Mouse (Mus musculus) adipocyte (in vitro differentiated cells): ENCODE results near the gene Nol4l.

Source experiments
- DNase-seq: peaks from one replicate; pipeline ENCODE4 v3.0.0-alpha.2; 2016; ENCODE audit warnings: low spot score

Gene Nol4l

DNA sequence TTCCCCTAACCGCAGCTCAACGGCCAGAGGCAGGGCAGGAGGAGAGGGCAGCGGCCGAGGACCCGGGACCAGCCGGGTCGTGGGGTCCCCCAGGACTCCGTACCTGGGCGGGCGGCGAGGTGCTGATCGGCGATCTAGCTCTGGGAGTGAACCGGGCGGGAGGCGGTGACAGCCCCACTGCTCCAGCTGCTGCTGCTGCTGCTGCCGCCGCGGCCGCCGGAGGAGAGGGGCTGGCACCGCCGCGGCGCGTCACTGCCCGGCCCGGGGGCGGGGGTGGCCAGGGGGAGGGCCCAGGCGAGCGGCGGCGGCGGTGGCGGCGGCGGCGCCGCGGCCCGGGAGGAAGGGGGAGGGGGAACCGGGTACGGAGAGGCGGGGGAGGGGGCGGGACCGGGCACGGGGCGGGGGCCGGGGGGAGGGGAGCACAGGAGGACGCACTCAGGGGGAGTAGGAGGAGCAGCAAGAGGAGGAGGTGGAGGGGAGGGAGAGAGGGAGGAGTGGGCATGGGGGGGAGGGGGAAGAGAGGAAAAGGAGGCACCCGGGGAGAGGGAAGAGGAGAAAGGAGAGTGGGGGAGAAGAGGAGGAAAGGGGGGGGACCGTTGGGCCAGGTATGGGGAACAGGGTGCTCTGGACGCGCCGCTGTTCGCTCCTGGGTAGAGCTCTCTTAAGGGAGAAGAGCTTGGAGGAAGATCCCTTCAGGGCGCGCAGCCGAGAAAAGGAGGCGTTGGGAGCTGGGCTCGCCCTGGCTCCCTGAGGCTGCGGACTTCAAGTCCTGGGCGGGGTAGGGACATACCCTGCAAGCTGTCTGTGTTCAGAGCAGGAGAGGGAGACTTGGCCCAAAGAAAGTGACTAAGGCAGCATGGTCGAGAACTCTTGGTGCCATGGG is 85.3 kb downstream of the Nol4l start:
- peak; percentile 43 for DNase-seq

DNA sequence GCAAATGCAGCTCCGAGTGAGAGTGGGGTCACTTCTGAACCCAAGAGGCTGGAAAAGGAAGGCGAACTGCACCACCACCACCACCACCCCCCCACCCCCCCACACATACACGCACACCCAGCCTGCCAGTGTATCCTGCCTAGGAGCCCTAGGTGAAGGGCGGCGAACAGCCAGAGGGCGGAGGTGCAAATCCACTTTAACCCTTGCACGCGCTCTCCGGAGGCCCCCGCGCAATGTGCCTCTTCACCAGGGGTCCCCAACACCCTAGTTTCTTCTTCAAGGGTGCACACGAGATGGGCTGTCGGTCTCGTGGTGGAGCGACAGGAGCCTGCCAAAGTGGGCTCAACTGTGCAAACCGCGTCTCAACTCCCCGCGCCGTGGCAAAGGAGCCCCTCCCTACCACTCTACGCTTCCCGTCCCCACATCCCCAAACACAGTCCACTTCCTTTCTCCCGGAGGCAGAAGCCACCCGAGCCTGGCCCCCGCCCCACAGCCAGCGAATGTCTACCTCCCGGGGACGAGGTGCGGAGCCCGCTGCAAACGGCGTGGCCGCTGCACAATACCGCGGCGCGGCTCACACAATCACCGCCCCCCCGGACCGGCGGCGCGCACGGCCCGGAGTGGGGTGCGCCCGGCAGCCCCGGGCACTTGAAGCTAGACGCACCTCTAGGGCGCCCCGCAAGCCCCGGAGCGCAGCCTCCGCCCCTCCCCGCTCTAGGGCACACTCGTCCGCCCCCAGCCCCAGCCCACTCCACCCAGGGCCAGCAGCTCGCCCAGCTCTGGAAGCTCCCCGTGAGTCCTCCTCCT is 86.1 kb downstream of the Nol4l start:
- no peak for DNase-seq

DNA sequence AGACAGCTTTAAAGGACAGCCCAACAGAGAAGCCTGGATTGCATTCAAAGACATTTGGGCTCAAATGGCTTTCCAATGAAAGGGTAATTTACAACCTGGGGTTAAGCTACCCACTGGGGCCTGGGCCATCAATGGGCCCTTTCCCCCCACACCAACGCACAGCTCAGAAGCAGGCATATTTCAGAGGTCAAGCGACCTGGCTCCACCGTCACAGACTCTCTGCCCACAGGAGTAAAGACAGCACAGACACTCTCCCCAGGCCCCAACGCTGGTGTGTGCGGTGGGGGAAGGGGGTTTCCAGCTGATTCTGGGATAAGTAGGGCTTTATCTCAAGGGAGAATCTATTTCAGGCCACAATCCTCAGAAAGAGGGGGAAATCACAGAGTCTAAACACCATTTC is 87.1 kb downstream of the Nol4l start:
- no peak for DNase-seq

DNA sequence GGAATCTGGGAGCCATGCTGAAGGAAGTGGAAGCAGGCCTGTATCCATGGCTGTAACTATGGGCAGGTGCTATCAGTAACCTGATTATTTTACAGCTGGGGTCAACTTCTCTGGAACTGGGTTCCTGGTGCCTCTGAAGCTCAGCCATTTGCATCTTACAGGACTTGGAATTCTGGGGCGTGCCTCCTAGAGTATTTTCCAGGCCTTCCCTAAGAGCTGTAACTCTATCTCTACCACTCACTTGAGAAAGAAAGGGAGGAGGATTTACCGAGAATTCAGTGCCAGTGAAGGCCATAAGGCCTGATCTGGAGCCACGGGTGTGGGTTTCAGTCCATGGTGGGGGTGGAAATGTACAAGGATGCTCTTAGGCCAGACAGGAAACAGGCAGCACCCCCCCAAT is 88.5 kb downstream of the Nol4l start:
- no peak for DNase-seq

DNA sequence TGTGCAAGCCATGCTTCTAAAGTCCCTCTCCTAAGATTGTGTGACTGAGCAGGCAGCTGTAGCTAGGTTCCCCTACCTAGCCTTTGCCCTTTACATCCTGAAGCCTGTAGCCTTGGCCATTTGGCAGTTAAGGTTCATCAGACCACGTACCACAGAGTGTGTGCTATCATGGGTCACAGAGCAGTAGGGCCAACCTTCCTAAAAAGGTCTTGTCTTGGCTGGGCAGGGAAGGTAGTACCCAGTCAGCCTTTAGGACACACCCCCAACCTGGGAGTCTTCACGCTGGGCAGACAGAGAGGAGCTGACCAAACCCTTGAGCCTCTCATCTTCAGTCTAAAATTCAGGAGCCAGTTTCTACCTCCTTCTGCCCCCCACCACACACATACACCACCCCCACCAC is 89.0 kb downstream of the Nol4l start:
- DNase-seq: no peak

DNA sequence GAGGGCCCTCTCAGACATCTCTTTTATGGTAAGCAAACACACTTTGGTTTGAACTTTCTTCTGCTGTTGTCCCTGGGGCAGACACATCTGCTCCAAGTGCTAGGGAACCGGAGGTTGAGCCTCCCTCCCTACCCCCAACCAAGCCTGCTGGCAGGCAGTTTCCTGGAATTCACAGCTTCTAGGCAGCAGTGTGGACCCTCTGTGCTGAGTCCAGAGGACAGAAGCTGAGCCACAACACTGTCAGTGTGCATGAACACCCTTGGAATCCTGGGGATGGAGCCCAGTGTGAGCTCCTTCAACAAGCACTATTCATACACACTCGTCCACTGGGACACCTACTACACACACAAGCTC is 92.5 kb downstream of the Nol4l start:
- no peak for DNase-seq

DNA sequence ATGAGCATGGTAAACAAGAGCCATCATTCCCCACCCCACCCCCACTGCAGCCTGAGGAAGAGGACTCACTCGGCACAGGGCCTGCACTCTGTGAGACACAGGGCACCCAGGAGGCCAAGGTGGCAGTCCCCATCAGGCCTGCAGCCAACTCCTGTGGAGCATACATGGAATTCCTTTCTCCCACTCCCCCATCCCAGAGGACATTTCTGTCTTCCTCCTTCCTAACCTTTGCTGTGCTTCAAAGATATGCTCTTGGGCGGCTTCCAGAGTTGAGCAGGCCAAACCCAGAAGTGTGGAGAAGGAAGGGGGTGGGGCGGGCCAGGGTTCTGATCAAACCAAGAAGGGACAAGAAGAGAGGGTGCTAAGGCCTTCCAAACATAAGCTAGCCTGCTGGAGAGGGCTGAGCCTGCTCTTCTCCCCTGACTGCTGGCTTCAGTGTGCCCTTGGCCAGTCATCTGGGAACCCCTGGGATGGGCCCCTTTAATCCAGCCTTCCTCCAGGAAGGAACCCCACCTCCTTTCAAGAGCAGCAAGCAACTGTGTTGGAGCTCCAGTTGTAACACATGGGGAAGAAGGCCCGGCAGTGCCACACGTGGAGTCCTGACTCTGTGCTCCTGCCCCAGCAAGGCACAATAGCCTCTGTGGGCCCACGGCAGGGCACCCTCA is 93.0 kb downstream of the Nol4l start:
- DNase-seq: peak; percentile 40

DNA sequence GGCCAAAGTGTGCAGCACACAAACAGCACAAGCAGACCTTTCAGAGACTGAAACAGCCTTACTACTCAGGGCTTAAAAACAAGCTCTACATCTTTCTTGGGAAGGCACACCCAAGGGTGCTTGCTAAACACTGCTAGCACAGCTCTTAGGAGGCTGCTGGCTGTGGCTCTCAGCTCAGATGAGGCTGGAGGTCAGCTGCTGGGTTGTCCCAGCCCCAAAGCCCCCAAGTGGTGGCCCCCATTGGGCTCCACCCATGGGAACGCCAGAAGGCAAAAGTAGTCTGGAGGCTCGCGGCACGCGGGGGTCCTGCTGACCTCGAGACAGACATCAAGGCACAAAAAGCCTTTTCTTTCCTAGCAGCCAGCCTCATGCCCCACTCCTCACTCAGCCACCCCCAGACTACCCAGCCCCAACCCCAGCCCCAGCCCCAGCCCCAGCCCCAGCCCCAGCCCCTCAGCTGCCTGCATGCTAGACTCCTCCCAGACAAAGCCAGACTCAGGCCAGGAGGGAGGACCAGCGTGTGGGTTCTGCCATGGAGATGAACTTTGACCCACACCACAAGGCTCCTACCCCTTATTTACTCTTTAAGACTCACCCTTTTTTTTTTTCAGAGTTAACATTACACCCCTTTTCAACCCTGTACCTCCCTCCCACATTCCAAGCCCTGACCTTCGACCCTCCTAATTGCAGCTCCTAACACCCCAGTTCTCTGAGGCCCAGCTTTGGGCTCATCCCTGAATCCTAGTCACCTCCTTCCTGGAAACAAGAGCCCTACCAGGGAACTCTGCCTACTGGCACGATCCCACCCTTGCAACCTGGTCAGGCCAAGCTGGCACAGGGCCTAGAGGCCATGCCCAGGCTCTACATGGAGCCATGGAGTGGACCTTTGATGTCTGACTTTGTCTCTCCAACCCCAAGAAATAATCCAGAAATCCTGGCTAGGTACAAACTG is 94.6 kb downstream of the Nol4l start:
- DNase-seq: no peak

DNA sequence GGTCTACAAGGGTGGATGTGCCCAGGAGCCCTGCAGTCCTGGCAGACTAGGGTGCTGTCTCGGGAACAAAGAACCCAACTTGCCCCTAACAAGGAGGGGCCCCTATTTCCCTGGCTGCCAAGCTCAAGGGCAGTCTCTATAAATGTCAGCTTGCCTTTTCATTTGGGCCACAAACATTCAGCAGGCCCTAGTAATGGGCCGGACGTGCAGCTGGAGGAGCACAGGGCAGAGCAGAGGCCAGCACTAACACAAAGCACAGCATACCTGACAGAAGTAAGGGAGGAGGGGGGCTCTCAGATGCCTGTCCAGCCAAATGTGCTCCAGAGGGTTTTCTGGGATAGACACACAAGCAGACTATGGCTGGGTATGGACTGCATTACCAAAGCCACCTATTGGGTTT is 95.9 kb downstream of the Nol4l start:
- no peak for DNase-seq

DNA sequence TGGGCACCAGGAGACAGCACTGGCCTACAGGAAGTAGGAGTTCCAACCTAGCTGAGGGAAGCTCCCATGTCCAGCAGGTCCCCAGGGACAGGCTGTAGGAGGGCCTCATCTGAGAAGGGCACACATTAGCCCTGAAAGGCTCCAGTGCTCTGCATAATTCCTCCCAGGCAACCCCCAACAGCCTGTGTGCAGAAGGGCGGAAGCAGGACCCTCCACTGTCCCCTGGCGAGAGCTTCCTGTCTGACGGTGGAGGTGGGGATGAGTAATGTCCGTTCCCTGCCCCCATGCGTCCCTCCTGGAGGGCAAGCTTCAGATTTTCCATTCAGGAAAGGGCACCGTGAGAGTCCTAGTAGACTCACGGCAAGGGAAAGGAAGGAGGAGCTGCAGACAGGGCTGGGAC is 97.3 kb downstream of the Nol4l start:
- no peak for DNase-seq

DNA sequence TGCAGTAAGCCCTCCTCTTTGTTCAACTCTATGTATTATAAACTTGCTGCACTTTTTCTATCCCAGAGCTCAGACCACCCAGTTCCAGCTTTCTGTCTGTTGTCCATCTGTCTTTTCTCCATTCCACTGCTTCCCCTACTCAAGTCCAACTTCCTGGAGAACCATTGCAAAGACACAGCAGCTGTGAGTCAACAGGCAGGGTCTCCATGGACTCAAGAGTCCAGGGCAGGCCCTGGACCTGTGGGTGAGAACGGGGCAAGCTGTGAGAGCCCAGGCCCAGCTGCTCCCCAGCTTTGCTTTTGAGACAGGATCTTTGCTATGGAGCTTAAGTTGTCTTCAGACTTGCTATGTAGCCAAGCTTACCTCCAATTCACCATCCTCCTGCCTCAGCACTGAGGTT is 99.2 kb downstream of the Nol4l start:
- no peak for DNase-seq

DNA sequence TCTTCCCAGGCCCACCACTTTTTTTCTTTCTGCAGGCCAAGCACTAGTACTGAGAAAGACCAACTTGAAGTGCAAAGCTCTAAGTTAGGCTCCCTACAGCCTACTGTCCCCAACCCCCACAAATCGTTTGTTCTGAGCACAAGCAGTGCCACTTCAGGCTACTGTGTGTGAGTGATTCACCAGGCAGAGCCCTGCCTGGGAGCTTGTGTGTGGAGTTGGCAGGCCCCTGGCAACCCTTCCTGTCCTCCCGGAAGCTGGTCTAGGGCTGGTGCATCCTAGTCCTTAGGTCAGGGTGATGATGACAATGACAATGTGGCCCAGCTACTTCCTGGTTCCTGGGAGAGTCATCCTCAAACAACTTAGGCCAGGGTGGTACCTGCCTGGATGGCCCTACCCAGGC is 101.3 kb downstream of the Nol4l start:
- no peak for DNase-seq

DNA sequence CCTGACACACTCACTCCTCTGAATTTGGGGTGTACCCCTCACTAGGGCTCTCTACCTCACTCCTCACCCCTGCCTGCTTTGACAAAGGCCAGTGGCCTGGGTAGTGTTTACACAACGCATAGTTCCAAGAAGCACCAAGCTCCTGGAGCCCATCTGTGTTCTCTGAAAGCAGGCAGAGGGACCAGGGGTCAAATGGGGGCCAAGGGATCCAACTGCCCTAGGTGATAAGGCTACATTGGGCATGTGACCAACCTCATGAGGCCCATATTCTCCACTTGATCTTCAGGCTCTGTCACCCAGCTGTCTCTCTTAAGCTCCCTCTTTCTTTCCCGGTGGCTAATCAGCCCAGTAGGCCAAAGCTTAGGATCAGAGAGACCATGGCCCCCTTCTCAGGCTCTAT is 102.8 kb downstream of the Nol4l start:
- no peak for DNase-seq

DNA sequence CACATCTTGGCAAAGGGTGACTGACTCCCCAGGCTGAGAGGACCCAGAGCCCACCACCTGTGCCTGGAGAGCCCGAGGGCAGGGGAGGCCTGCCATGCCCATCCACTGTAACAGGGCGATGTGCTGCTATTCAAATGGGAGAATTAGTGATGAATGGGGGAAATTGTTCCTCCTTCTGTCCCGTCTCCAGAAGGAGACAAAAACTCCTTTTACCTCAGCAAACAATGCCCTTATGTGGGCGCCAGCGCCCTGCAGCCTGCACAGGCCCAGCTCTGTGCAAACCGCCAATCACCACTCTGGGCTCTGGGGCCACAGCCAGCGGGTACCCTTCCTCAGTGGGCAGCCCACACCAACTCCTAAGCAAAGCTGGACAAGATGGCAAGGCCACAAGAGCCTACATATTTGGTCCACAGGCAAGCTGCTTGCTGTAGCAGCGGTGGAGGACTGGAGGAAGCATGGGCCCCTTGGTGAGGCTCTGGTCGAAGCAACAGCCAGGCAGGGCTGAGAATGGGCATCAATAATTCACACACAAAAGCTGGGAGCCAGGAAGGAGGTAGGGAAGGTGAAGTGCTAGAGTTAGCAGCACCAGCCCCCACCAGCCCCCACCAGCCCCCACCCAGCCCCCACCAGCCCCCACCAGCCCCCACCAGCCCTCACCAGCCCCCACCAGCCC is 103.6 kb downstream of the Nol4l start:
- DNase-seq: no peak

DNA sequence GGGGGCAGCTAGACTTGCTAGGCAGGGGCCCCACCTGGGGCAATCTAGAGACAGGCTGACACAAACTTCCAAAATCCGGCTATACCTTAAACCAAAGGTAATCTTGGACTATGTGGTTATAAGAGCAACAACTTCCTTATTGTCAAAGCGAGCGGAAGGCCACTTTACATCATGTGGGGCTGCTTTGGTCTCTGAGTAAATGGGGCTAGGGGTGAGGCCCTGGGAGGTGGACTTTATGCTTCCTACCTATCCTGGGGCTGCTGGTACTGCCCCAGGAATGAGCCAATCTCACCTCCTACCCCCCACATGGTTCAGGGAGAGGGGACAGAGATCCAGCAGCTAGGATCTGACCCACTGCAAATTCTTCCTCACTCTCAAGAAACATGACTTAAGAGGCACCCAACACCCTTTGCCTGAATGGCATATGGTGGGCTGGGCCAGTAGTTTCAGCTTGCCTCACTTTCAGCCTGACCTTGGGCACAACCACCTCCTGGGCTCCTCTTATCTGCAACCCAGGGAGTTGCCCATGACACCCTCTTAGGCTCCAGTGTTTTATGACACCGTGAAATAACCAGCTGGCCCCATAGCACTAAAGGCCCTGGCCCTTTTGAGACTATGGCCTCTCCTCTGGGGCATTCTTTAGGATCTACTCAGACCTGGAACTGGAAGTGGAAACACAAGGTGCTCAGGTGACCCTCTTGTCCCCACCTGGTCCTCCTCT is 104.5 kb downstream of the Nol4l start:
- DNase-seq: no peak

DNA sequence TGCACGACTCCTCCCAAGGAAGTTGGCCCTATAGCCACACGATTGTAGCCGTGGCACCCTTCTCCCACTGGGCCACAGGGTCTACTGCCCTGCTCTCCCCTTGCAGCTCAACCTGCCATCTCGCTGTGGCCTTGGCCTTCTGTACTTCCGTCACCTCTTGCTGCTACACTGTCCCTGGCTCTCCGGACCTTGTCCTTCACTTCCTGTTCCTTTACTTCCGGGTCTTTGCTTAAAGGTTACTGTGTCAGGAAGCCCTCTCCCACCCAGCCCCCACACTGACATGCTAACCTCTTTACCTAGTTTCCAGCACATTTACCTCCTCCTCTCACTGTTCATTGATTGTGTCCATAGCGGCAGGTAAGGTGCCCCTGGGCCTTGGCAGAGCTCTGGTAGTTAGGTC is 105.2 kb downstream of the Nol4l start:
- no peak for DNase-seq

DNA sequence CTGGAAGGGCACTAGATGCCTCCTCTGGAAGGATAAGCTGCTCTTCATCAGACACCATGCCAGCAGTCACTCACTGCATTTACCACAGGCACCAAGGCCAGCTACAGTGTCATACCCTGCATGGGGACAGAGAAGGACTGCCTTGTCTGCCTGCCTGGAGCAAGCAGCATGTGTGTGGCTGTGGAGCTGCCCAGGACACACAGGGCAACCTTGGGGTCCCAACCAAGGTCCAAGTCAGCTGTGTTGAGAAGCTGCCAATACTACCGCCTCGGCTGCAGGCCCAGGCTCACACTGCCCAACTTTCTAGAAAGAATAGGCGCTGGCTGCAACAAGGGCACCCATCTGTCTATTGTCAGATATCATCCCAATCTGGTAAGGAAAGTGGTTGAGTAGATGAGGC is 106.7 kb downstream of the Nol4l start:
- DNase-seq: no peak

DNA sequence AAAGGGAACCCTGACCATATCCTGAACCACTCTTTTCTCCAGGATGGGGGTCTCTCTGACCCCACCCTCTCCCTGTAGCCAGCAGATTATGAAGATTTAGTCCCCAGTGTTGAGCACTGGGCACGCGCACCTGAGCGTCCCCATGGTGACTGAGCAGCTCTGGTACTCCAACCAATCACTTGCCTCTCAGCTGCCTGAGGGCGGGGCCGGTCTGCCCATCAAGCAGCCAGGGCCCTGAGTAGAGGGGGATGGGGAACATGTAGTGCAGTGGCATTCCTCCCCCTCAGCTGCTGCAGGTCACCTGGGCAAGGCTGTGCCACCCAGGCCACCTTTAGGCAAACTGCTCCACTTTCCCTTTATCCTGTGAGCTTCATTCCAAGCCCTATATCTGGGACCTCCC is 107.7 kb downstream of the Nol4l start:
- no peak for DNase-seq

DNA sequence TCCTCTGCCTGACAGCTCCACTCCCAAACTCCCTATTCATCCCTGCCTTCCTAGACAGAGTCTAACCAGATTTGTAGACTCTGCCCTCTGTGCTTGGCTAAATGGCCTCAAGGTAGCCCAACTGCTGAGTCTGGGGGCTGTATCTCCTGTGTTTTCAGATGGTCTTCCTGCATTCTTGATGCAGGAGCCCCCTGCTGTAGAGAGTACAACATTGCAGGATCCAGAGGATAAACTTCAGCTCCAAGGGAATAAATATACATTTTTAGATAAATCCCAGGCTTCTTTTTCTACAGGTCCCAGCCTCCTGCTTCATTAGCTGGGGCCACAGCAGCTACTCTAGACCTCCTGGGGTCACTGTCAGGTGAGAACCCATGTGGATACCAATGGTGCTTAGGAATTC is 108.5 kb downstream of the Nol4l start:
- no peak for DNase-seq

DNA sequence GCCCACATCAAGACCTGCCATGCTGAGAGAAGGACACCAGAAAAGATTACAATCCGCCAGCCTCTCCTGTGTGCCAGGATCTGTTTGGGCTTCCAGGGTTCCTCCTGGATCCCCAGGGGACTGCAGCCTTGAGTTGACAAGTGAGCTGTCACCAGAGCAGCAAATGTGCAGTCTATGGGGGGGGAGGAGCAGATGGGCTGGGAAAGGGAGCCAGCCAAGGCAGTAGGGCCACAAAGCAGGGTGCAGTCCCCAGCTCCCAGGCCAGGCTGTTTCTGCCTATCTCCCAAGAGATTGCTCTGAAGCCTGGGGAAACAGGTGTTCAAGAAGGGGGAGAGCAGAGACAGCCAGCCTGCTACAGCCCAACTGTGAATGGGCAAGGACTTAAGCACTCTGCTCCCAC is 111.4 kb downstream of the Nol4l start:
- no peak for DNase-seq

DNA sequence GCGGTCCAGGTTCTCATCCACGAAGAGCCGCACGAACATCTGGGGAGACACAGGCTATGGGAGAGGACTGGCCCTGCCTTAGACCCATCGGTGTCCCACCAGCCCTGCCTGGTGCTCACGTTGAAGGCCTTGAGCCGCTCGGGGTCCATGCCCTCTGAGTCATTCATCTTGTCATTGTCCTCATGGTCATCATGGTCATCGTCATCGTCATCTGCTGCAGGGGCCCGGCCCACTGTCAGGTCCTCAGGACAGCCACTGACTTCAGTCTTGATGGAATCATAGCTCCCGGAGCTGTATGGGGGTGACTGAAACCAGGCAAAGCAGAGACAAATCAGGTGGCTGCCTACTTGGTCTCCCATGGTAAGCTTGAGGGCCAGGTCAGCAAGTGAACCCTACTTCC is 111.9 kb downstream of the Nol4l start:
- DNase-seq: no peak
